ENCODE assay signal across 8 mouse cellular contexts in genomic region chr10:79936911-79937441, GRCm38 (mm10). TPM values are rescaled to one million over a fixed set of nuclear protein-coding genes. Genes with fewer than 3 reads are reported as not detected.
DNase-seq lines count a peak whose midpoint lies in the region; ATAC-seq and TF ChIP-seq lines count a peak whose summit lies in the region.

No protein-coding gene starts in this region.

- peaks cover 76% of the 10 kb centered on the region for H3K4me1 ChIP-seq in heart, embryonic 11.5 days (ENCODE audit: control insufficient read depth, insufficient read depth, low read length)
- peaks cover 66% of the 10 kb centered on the region for H3K4me1 ChIP-seq in kidney, postnatal 0 days (replicated peaks; ENCODE audit: insufficient read depth, low read length)
- peaks cover 47% of the 10 kb centered on the region for H3K4me1 ChIP-seq in stomach, embryonic 15.5 days

- no peaks in the 10 kb centered on the region for H3K9me3 ChIP-seq in heart, embryonic 11.5 days (replicated peaks; ENCODE audit: control insufficient read depth, low read length)
- H3K9me3 ChIP-seq in kidney, postnatal 0 days (replicated peaks; ENCODE audit: low read length) = no peaks in the 10 kb centered on the region
- no peaks in the 10 kb centered on the region for H3K9me3 ChIP-seq in stomach, embryonic 15.5 days

- no peak for TF ChIP-seq CTCF in kidney, postnatal 0 days (IDR thresholded peaks at IDR 0.05; ENCODE audit: low read depth)

- H3K4me3 ChIP-seq in heart, embryonic 11.5 days (ENCODE audit: low read depth, low read length) = no peak overlapping the region
- no peak overlapping the region for H3K4me3 ChIP-seq in kidney, postnatal 0 days (replicated peaks; ENCODE audit: low read depth, low read length)
- H3K4me3 ChIP-seq in stomach, embryonic 15.5 days (replicated peaks) = no peak overlapping the region

- peak overlapping the region; percentile 41 for H3K4me2 ChIP-seq in heart, embryonic 11.5 days
- H3K4me2 ChIP-seq in kidney, postnatal 0 days (ENCODE audit: low read length) = 0 out of 2 replicates have a peak overlapping the region, but pooled peaks have one; percentile 3
- H3K4me2 ChIP-seq in stomach, embryonic 15.5 days = peak overlapping the region; percentile 26

- no peak for ATAC-seq in heart, embryonic 11.5 days (replicated peaks; ENCODE audit: insufficient number of reproducible peaks, low FRiP score, low TSS enrichment)
- ATAC-seq in kidney, postnatal 0 days (replicated peaks; ENCODE audit: low FRiP score, low read depth) = no peak
- ATAC-seq in megakaryocyte, adult 5-6 weeks (ENCODE audit: poor library complexity, severe bottlenecking) = peak; percentile 85
- peak; percentile 36; the same call in 1 of the 2 replicates for ATAC-seq in stomach, embryonic 15.5 days (ENCODE audit: insufficient read depth, low FRiP score, low read depth)

- WGBS in heart, embryonic 11.5 days (ENCODE audit: insufficient replicate concordance) = 65% methylated on average over 27 of the region's 27 CpGs
- 45% methylated on average over 27 of the region's 27 CpGs for WGBS in kidney, postnatal 0 days
- 54% methylated on average over 27 of the region's 27 CpGs for WGBS in stomach, embryonic 15.5 days

- H3K27ac ChIP-seq in heart, embryonic 11.5 days (ENCODE audit: low read depth, low read length) = peak overlapping the region; percentile 58; the same call in 1 of the 2 replicates
- peak overlapping the region; percentile 90 for H3K27ac ChIP-seq in kidney, postnatal 0 days
- peak overlapping the region; percentile 63 for H3K27ac ChIP-seq in stomach, embryonic 15.5 days

- no peaks in the 10 kb centered on the region for H3K27me3 ChIP-seq in heart, embryonic 11.5 days (ENCODE audit: control insufficient read depth, insufficient read depth, low read length)
- H3K27me3 ChIP-seq in kidney, postnatal 0 days (ENCODE audit: insufficient read depth, low read length) = no peaks in the 10 kb centered on the region
- no peaks in the 10 kb centered on the region for H3K27me3 ChIP-seq in stomach, embryonic 15.5 days (replicated peaks)

- H3K36me3 ChIP-seq in heart, embryonic 11.5 days (ENCODE audit: control insufficient read depth, insufficient read depth, low read length) = peaks cover 22% of the 10 kb centered on the region
- H3K36me3 ChIP-seq in kidney, postnatal 0 days (ENCODE audit: insufficient read depth, low read length) = peaks cover 8% of the 10 kb centered on the region; the same call in 1 of the 2 replicates
- H3K36me3 ChIP-seq in stomach, embryonic 15.5 days = peaks cover 5% of the 10 kb centered on the region; the same call in 1 of the 2 replicates

- H3K9ac ChIP-seq in heart, embryonic 11.5 days (ENCODE audit: low read depth, low read length) = no peak overlapping the region
- H3K9ac ChIP-seq in kidney, postnatal 0 days (ENCODE audit: low read depth, low read length) = no peak overlapping the region
- no peak overlapping the region for H3K9ac ChIP-seq in stomach, embryonic 15.5 days

- DNase-seq in retina, postnatal 1 day = peak; percentile 83
- no peak for DNase-seq in retina, embryonic 14.5 days (ENCODE audit: low spot score)
- peak; percentile 76 for DNase-seq in cerebellum, adult 9-11 months
- DNase-seq in kidney, postnatal 0 days (ENCODE audit: low spot score) = no peak
- no peak for DNase-seq in layer of hippocampus, postnatal 14 days (ENCODE audit: low spot score in 2 of 2)

RNA-seq across cellular contexts. Expression of gene Arid3a, which starts 10.1 kb away (rescaled TPM):
- polyA plus RNA-seq in heart, embryonic 11.5 days (2014; fragmentation: Nextera tagmentation; extraction: Ambion mirVana) = 4.3 and 12.7 TPM in 2 replicates
- polyA plus RNA-seq in kidney, postnatal 0 days (2015; fragmentation: Nextera tagmentation; extraction: Ambion mirVana) = 4.1 and 4.5 TPM in 2 replicates
- 36.7 and 38.7 TPM in 2 replicates for total RNA-seq in megakaryocyte, adult 5-6 weeks (2015)
- 59.2 and 67.8 TPM in 2 replicates for total RNA-seq in megakaryocyte, adult 5-6 weeks (2017)
- 9.8 and 10.0 TPM in 2 replicates for polyA plus RNA-seq in stomach, embryonic 15.5 days (2015; fragmentation: Nextera tagmentation; extraction: Ambion mirVana)
- 1 to 10 TPM; 4.5 to 6.4 TPM for total RNA-seq in layer of hippocampus, postnatal 14 days (2021)

RNA-seq across cellular contexts. Expression of gene R3hdm4, which starts 16.0 kb away (rescaled TPM):
- polyA plus RNA-seq in heart, embryonic 11.5 days (2014; fragmentation: Nextera tagmentation; extraction: Ambion mirVana) = 87.6 and 89.2 TPM in 2 replicates
- polyA plus RNA-seq in kidney, postnatal 0 days (2015; fragmentation: Nextera tagmentation; extraction: Ambion mirVana) = 120 and 137 TPM in 2 replicates
- total RNA-seq in megakaryocyte, adult 5-6 weeks (2015) = 118 and 121 TPM in 2 replicates
- total RNA-seq in megakaryocyte, adult 5-6 weeks (2017) = 92.1 and 134 TPM in 2 replicates
- polyA plus RNA-seq in stomach, embryonic 15.5 days (2015; fragmentation: Nextera tagmentation; extraction: Ambion mirVana) = 137 and 140 TPM in 2 replicates
- 100 to 1,000 TPM; 424 to 430 TPM for total RNA-seq in layer of hippocampus, postnatal 14 days (2021)

RNA-seq across cellular contexts. Expression of gene Kiss1r, which starts 20.2 kb away (rescaled TPM):
- 0.15 and 0.31 TPM in 2 replicates for polyA plus RNA-seq in heart, embryonic 11.5 days (2014; fragmentation: Nextera tagmentation; extraction: Ambion mirVana)
- 1.6 and 1.8 TPM in 2 replicates for polyA plus RNA-seq in kidney, postnatal 0 days (2015; fragmentation: Nextera tagmentation; extraction: Ambion mirVana)
- total RNA-seq in megakaryocyte, adult 5-6 weeks (2015) = 0.18 and 0.29 TPM in 2 replicates
- 0.26 and 0.77 TPM in 2 replicates for total RNA-seq in megakaryocyte, adult 5-6 weeks (2017)
- polyA plus RNA-seq in stomach, embryonic 15.5 days (2015; fragmentation: Nextera tagmentation; extraction: Ambion mirVana) = 0.83 and 0.94 TPM in 2 replicates
- total RNA-seq in layer of hippocampus, postnatal 14 days (2021) = 1 to 10 TPM; 5.0 to 8.9 TPM

RNA-seq across cellular contexts. Expression of gene Wdr18, which starts 23.0 kb away (rescaled TPM):
- 89.8 and 97.6 TPM in 2 replicates for polyA plus RNA-seq in heart, embryonic 11.5 days (2014; fragmentation: Nextera tagmentation; extraction: Ambion mirVana)
- 78.9 and 81.9 TPM in 2 replicates for polyA plus RNA-seq in kidney, postnatal 0 days (2015; fragmentation: Nextera tagmentation; extraction: Ambion mirVana)
- 10.6 and 15.7 TPM in 2 replicates for total RNA-seq in megakaryocyte, adult 5-6 weeks (2015)
- total RNA-seq in megakaryocyte, adult 5-6 weeks (2017) = 7.8 TPM in 2 replicates
- 86.0 and 86.2 TPM in 2 replicates for polyA plus RNA-seq in stomach, embryonic 15.5 days (2015; fragmentation: Nextera tagmentation; extraction: Ambion mirVana)
- 10 to 100 TPM; 35.5 to 40.8 TPM for total RNA-seq in layer of hippocampus, postnatal 14 days (2021)

RNA-seq across cellular contexts. Expression of gene Gm26602, which starts 26.3 kb away (rescaled TPM):
- 8.1 TPM in 1 of 2 replicates, not detected in the other for polyA plus RNA-seq in heart, embryonic 11.5 days (2014; fragmentation: Nextera tagmentation; extraction: Ambion mirVana)
- polyA plus RNA-seq in kidney, postnatal 0 days (2015; fragmentation: Nextera tagmentation; extraction: Ambion mirVana) = 4.8 and 21.6 TPM in 2 replicates
- total RNA-seq in megakaryocyte, adult 5-6 weeks (2015) = not detected in 2 replicates
- total RNA-seq in megakaryocyte, adult 5-6 weeks (2017) = not detected in 2 replicates
- 4.4 and 13.3 TPM in 2 replicates for polyA plus RNA-seq in stomach, embryonic 15.5 days (2015; fragmentation: Nextera tagmentation; extraction: Ambion mirVana)
- not detected for total RNA-seq in layer of hippocampus, postnatal 14 days (2021)

Comparison
In these comparisons a context has a peak if more than half of its experiments do, and no peak if none do; other contexts are left out.
1. DNase-seq: peak in retina, postnatal 1 day (single experiment) and cerebellum, adult 9-11 months (single experiment); none in retina, embryonic 14.5 days (single experiment), kidney, postnatal 0 days (single experiment) and layer of hippocampus, postnatal 14 days (0 of 2).
2. ATAC-seq: peak in megakaryocyte, adult 5-6 weeks (single experiment) and stomach, embryonic 15.5 days (single experiment); none in heart, embryonic 11.5 days (single experiment) and kidney, postnatal 0 days (single experiment).
3. Peak in every context shown above with its lines, with median percentiles within 50 percentile points of each other: H3K27ac ChIP-seq and H3K4me2 ChIP-seq.